Mouse (Mus musculus) thymus, adult 2 months (tissue): ENCODE data around the gene Ebf3.

Experiments
- CTCF ChIP-seq: fragments of 200-500 bp; IDR thresholded peaks from 2 replicates; pipeline ENCODE4 v1.5.1; 2012; ENCODE audit warnings: mild to moderate bottlenecking, control low read depth, low read length, moderate library complexity, borderline replicate concordance; ENCODE audit not compliant: control insufficient read depth, poor library complexity, insufficient read depth; ENCODE audit errors: extremely low read depth
- POLR2A ChIP-seq: fragments of 200-500 bp; IDR thresholded peaks from 2 replicates; pipeline ENCODE4 v1.6.1; 2012; ENCODE audit warnings: mild to moderate bottlenecking, low read length, control low read depth, moderate library complexity; ENCODE audit not compliant: control insufficient read depth, poor library complexity, insufficient read depth; ENCODE audit errors: extremely low read depth

DNA sequence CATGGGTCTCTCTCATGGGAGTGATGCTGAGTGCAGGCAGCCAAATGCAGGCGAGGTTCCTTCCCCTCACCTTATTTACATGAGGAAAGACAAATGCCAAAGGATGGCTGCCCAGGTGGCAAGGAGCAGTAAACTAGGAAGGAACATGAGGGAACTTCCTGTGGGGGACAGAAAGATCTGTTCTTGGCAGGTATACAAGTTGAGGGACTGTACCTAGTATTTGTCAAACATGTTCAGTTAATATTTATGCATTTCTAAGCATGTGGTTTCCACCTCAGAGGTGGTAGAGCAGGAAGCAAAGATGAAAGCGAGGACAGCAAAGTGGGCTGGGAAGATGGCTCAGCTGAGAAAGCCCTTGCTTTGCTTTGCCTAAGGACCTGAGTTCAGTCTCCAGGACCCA, 159.6 kb downstream of the Ebf3 start:
- TF ChIP-seq CTCF (no peak), POLR2A (no peak)
